Mouse (Mus musculus) gastrocnemius, postnatal 14 days (tissue): Measurements from ENCODE around the gene Dlgap1. TPM values are rescaled to one million over a fixed set of nuclear protein-coding genes. Genes with fewer than 3 reads are reported as not detected.

Experiments used
- DNase-seq: peaks from one replicate; pipeline ENCODE4 v3.0.0; 2021; ENCODE audit warnings: mixed read lengths
- intact Hi-C: fragments of 180-260 bp; cut with DNase I; formaldehyde crosslinking; loops from one replicate; pipeline ENCODE4 v1.15.1; 2025; ENCODE audit warnings: low total_unique reads
- total RNA-seq, 2 experiments: library from RNA; stranded (reverse); gene quantifications; 2 replicates each; pipeline ENCODE4 v1.2.3; 2021

Dlgap1 gene
- total RNA-seq, 2 experiments from 2014 or later, result 0.40 to 0.47 TPM

DNA sequence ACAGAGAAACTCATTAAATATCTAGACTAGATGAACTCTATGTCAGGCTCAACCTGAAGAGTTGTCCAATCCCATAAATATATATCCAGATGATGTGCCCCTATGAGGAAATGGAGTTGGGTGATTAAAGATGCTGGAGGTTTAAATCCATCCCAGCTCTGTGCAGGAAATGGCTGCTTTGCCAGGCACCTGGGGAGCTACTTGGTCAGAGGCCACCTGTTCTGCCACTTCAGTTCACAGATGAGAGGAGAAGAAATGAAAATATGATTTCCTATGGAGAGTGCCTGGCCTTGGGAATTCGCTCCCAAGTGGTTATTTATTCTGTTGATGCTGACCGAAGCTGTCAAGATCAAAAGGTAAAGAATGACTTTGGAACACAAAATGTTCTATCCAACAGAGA lies 160.3 kb downstream of the Dlgap1 start:
- intact Hi-C loops, result no loop called here
- no peak for DNase-seq

DNA sequence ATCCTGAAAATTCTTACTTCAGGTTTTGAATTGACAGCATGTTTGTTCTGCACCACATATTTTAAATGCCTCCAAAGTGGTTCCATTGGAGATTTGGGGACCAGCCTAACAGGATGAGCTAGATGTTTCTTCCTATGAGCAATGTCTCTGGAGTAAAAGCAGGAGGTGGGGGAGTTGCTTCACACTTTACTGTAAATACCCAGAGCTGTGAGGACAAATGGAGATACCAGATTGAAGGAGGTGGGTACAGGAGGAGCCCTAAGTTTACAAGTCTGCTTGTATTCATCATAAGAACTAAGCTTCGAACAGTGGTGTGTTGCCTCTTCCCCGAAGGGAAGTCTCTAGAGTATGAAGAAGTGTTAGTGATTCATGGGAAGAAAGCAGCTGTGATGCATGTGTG lies 201.0 kb downstream of the Dlgap1 start:
- no peak for DNase-seq
- intact Hi-C loops, result no loop called here

DNA sequence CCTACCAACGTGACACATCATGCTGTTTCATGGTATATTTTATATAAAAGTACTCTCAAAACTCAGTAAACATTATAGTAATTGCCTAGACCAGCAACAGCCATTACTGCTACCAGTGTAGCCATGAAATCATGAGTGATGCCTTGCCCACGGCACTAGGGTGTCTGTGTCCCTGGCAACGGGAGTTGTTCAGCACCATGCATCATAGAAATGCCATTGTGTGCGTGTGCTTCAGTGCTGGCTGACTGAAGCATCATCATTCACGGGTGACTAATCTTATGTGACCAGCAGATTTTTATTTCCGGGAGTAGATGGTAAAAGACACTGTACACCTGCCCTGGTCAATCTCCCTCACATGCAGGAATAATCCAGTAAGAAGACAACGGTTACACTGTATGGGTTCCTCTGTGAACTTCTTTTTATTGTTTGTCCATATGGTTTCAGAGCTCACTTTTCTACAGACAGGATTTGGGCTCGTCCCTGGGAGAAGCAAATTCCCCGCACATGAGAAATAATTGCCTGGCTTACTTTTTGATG lies 203.7 kb downstream of the Dlgap1 start:
- no peak for DNase-seq
- intact Hi-C loops, result no loop called here

GRCm38 (mm10) chr17:70173916-70174315 lies 205.0 kb downstream of the Dlgap1 start:
- intact Hi-C loops, result no loop called here
- DNase-seq, result no peak

DNA sequence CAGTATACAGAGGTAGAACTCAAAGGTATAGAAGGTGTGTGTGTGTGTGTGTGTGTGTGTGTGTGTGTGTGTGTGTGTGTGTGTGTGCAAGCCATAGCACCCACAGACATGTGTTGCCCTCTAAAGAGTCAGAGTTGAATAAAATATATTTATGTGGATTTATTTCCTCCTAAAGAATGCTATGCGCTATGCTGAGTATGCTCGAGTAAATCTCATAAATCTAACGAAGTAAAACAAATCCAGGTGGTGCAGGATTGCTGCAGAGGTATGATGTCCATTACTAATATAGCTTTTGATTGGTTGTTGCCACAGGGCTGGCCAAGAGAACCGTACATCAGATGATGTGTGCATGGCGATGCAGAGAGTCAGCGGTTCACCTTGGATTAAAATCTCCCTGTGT lies 222.4 kb downstream of the Dlgap1 start:
- DNase-seq, result no peak
- intact Hi-C loops, result no loop called here

- DNase-seq, result no peak
- intact Hi-C loops, result no loop called here
Observed at GRCm38 (mm10) chr17:70222891-70223290, 254.0 kb downstream of the Dlgap1 start.

GRCm38 (mm10) chr17:70247342-70247741 lies 278.5 kb downstream of the Dlgap1 start:
- intact Hi-C loops, result no loop called here
- no peak for DNase-seq

- intact Hi-C loops, result no loop called here
- no peak for DNase-seq
Observed at GRCm38 (mm10) chr17:70248250-70248649, 279.4 kb downstream of the Dlgap1 start.

GRCm38 (mm10) chr17:70252476-70252875 lies 283.6 kb downstream of the Dlgap1 start:
- no peak for DNase-seq
- intact Hi-C loops, result no loop called here

DNA sequence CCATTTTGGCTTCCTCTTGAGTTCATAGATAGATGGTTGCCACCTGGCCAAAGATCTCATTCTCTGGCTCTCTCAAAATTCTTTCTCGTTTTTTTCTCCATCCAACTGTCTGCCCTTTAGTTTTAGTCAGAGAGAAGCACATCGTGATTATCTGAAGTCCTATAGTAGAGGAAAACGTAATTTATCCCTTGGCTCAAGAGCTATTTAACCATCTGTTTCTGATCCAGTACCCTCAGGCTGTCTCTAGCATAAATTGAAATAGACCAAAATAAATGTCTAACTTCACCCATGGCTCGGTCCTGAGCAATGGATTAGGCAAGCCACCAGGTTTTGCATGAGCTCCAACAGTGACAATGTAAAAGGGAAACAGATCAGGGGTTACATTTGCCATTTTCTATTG lies 287.5 kb downstream of the Dlgap1 start:
- intact Hi-C loops, result no loop called here
- DNase-seq, result no peak

DNA sequence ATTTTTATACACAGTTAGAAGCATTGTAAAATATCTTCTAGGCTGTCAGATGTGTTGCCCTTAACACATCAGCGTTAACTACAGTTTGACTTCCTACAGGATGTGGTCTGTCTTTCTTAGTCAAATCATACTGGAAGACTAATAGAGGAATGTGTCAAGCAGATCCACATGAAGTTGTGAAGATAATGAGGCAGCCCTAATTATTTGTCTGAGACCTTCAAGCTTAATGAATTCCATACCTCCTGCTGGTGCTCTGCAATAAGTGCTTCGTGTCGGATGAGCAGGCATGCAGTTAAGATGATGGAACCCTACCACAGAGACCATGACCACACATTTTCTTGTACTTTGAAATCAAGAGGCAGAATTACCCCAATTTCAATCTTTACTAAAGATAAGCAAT lies 294.3 kb downstream of the Dlgap1 start:
- no peak for DNase-seq
- intact Hi-C loops, result no loop called here

DNA sequence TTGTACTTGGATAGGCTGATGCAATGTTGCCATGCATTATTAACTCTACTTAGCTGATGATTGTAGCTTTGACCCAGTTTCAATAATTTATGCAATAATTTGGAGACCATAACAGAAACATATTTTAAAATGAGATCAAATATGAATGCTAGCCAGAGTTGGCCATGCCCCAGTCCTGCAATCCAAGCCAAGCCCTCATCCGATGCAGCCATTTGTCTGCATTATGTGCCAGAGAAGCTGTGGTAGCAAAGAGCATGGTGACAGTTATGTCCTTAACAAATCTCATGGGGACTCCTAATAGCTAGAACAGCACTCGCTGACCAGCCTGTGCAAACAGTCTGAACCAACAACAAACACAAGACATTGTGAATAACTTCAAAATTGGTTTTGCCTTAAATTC lies 303.3 kb downstream of the Dlgap1 start:
- intact Hi-C loops, result no loop called here
- DNase-seq, result no peak

DNA sequence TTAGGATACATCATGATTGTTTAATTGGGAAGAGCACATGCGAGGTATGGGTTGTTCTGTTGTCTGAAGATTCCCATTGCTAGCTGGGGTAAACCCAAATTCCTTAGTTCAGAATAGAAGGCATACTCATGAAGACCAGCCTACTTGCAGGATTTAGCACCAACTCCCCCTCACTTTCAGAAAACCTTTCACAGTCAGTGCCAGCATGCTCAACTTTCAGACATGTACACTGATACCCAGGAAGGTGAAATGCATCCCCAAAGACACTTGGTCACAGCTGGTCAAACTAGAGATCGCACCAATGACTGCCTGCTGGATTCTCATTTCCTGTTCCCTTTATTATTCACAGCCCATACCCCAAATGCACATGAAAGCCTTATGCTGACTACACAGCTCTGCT lies 318.8 kb downstream of the Dlgap1 start:
- intact Hi-C loops, result no loop called here
- DNase-seq, result no peak

GRCm38 (mm10) chr17:70294106-70294505 lies 325.2 kb downstream of the Dlgap1 start:
- intact Hi-C loops, result no loop called here

GRCm38 (mm10) chr17:70301941-70302478 lies 333.1 kb downstream of the Dlgap1 start:
- no peak for DNase-seq

More at GRCm38 (mm10) chr17:70294106-70294505, 325.2 kb downstream of the Dlgap1 start:
- DNase-seq, result no peak

GRCm38 (mm10) chr17:70302656-70303055 lies 333.8 kb downstream of the Dlgap1 start:
- intact Hi-C loops, result no loop called here
- no peak for DNase-seq

More at GRCm38 (mm10) chr17:70301941-70302478, 333.1 kb downstream of the Dlgap1 start:
- intact Hi-C loops, result no loop called here

DNA sequence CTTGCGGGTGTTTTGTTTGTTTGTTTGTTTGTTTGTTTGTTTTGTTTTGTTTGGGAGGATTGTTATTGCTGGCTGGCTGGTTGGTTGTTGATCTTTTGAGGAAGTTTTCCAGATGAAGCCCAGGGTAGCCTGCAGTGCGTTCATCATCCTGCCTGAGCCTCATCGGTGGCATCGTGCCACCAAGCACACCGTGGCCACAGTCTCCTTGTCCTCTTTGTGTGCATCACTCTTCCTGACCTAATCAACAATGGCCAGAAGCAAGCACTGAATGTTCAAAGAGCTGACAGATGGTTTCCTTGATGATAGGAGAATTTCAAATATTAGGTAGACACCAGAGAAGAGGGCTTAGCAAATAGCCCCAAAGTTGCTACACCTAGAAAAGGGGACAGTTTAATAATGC lies 336.1 kb downstream of the Dlgap1 start:
- no peak for DNase-seq
- intact Hi-C loops, result no loop called here

GRCm38 (mm10) chr17:70307418-70308176 lies 338.7 kb downstream of the Dlgap1 start:
- intact Hi-C loops, result no loop called here
- DNase-seq, result no peak

DNA sequence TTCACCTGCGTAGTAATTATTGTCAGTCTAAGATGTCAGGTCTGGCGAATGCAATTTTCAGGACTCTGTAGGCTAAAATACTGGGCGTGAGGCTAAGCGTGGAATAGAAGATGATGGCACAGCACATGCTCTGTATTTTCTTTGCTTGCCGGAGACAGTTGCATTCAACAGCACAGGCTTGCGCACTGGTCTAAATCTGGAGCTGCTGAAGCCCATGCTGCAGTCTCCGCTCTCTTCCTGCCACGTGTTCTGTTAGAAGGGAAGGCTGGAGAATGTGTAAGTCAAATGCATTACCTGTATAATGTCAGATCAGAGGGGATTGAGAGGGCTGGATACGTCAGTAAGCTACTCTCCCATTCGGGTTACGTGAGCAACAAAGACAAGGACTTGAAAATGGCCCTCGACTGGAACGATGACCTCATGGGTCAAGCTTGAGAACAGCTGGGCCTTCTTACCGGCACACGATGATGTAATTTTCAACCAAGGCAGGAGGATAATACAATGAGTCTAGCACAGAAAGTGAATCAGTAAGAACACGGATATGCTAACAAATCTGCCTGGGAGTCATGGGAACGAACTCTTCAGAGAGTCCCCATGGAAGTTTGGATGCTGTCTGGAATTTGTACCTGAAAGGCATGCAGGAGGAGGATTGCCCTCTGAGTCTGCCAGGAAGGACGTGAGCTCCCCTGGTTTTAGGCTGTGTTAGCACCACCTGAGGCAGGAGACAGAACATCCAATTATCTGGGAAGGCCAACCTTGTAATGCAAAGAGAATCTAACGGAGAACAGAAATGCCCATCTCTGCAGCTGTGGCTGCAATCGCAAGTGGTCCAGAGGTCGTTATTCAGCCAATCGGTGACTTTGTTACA lies 339.7 kb downstream of the Dlgap1 start:
- intact Hi-C loops, result no loop called here
- DNase-seq, result no peak

GRCm38 (mm10) chr17:70316327-70316726 lies 347.5 kb downstream of the Dlgap1 start:
- DNase-seq, result no peak
- intact Hi-C loops, result no loop called here
